Mouse (Mus musculus): ENCODE results near the gene Chchd5. TPM values are rescaled to one million over a fixed set of nuclear protein-coding genes. Genes with fewer than 3 reads are reported as not detected.

Gene Chchd5
- polyA plus RNA-seq, 1 experiment from 2014 or later: 30.9 TPM

DNA sequence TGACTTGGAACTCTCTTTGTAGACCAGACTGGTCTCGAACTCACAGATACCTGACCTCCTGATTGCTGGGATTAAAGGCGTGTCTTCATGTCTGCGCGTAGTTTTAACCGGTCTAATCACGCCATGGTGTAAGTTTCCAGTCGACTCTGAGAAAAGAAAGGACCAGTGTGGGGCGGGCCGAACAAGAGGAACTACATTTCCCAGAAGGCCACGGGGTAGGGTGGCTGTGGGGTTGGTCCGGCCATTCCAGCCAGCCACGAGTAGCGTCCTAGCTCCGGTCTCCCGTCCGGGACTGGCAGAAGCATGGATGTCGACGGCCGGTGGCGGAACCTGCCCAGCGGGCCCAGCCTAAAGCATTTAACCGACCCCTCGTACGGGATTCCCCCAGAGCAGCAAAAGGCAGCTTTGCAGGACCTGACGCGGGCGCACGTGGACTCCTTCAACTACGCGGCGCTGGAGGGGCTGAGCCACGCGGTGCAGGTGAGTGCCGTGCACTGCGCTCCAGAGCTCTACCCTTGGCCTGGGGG is 28.7 kb upstream of the Chchd5 start, which contains the start of gene Polr1b:
Gene Polr1b (plus strand): TSS at position 212 of the 527 bp plus-strand sequence.
- WGBS: under 1% methylated on average over 35 of the region's 35 CpGs
- ATAC-seq (ENCODE audit: insufficient number of reproducible peaks, low FRiP score, low TSS enrichment, low read depth): peak; percentile 97
- Histone ChIP-seq H3K27me3 (ENCODE audit: control insufficient read depth, insufficient read depth, low read length) (no peaks in the 10 kb centered on the region), H3K4me3 (ENCODE audit: low read depth, low read length) (peak within 1 kb of the TSS; percentile 75), H3K9me3 (ENCODE audit: control insufficient read depth, low read length) (no peaks in the 10 kb centered on the region), H3K9ac (ENCODE audit: low read length) (peak within 1 kb of the TSS; percentile 72), H3K27ac (replicated peaks; ENCODE audit: low read depth, low read length) (no peak within 1 kb of the TSS), H3K4me2 (ENCODE audit: low read depth, severe bottlenecking) (peak within 1 kb of the TSS; percentile 73), H3K36me3 (ENCODE audit: control insufficient read depth, insufficient read depth, low read length) (peaks cover 5% of the 10 kb centered on the region), H3K4me1 (ENCODE audit: control insufficient read depth, insufficient read depth, low read length) (no peaks in the 10 kb centered on the region)
- DNase-seq (ENCODE audit: low spot score): peak; percentile 94

DNA sequence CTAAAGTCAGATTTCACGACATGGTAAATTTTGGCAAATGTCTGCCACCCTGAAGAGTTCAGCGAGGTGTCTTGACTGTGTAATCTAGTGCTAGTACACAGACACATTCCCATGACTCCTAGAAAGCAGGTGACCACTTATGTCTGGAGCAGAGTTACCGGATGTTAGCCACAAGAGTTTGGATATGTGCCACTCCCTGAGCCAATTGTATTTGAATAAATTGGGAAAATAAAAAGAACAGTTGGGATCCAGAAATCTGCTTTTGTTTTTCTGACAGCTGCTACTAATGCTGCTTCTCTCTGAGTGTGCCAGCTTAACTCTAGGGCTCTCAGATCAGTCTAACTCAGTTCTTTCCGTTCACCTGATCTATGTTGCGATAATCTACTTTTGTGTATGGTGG is 16.6 kb upstream of the Chchd5 start:
- WGBS: 94% methylated on average over 5 of the region's 5 CpGs
- ATAC-seq (ENCODE audit: insufficient number of reproducible peaks, low FRiP score, low TSS enrichment, low read depth): no peak
- Histone ChIP-seq H3K9ac (ENCODE audit: low read length) (no peak overlapping the region), H3K27ac (replicated peaks; ENCODE audit: low read depth, low read length) (no peak overlapping the region), H3K4me1 (ENCODE audit: control insufficient read depth, insufficient read depth, low read length) (no peaks in the 10 kb centered on the region), H3K4me2 (ENCODE audit: low read depth, severe bottlenecking) (no peak overlapping the region), H3K4me3 (ENCODE audit: low read depth, low read length) (no peak overlapping the region), H3K36me3 (ENCODE audit: control insufficient read depth, insufficient read depth, low read length) (peaks cover 30% of the 10 kb centered on the region), H3K9me3 (ENCODE audit: control insufficient read depth, low read length) (no peaks in the 10 kb centered on the region), H3K27me3 (ENCODE audit: control insufficient read depth, insufficient read depth, low read length) (no peaks in the 10 kb centered on the region)
- no peak for DNase-seq (ENCODE audit: low spot score)

DNA sequence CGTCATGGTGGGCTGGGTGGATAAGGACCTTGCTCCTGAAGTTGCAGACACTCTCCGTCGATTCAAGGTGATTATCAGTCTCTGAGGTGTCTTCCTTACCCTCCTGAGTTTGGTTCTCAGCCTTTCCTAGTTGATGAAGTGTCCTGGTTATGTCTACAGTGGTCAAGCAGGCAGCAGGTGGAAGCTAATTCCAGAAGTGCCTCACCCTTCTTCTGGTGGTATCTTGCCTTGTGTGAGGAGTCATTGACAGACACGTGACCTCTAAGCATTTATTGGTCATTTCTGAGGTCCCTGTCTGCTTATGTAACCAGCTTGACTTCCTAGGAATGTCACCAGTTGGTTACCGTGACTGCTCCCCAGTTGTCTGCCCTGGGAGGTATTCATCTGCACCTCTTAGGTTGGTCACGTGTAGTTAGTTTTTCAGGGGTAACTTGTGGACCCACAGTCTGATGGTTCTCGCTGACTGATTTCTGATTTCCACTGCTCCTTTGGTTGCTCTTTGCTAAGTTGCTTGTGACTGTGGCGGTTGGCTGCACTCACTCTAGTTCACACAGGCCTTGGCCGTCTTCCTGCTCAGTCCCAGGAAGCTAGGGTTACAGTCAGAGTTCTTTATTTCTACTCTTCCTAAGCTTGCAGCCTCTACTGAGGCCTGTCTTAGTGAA is 13.7 kb upstream of the Chchd5 start:
- 90% methylated on average over 9 of the region's 9 CpGs for WGBS
- Histone ChIP-seq H3K27ac (replicated peaks; ENCODE audit: low read depth, low read length) (no peak overlapping the region), H3K36me3 (ENCODE audit: control insufficient read depth, insufficient read depth, low read length) (peaks cover 37% of the 10 kb centered on the region), H3K9me3 (ENCODE audit: control insufficient read depth, low read length) (no peaks in the 10 kb centered on the region), H3K4me2 (ENCODE audit: low read depth, severe bottlenecking) (no peak overlapping the region), H3K9ac (ENCODE audit: low read length) (no peak overlapping the region), H3K4me1 (ENCODE audit: control insufficient read depth, insufficient read depth, low read length) (no peaks in the 10 kb centered on the region), H3K4me3 (ENCODE audit: low read depth, low read length) (no peak overlapping the region), H3K27me3 (ENCODE audit: control insufficient read depth, insufficient read depth, low read length) (no peaks in the 10 kb centered on the region)
- no peak for DNase-seq (ENCODE audit: low spot score)
- no peak for ATAC-seq (ENCODE audit: insufficient number of reproducible peaks, low FRiP score, low TSS enrichment, low read depth)

GRCm38 (mm10) chr2:129116368-129116739 is 13.1 kb upstream of the Chchd5 start:
- ATAC-seq (ENCODE audit: insufficient number of reproducible peaks, low FRiP score, low TSS enrichment, low read depth): no peak
- Histone ChIP-seq H3K27ac (replicated peaks; ENCODE audit: low read depth, low read length) (no peak overlapping the region), H3K4me3 (ENCODE audit: low read depth, low read length) (no peak overlapping the region), H3K4me2 (ENCODE audit: low read depth, severe bottlenecking) (no peak overlapping the region), H3K36me3 (ENCODE audit: control insufficient read depth, insufficient read depth, low read length) (peaks cover 37% of the 10 kb centered on the region), H3K9ac (ENCODE audit: low read length) (no peak overlapping the region), H3K4me1 (ENCODE audit: control insufficient read depth, insufficient read depth, low read length) (no peaks in the 10 kb centered on the region), H3K27me3 (ENCODE audit: control insufficient read depth, insufficient read depth, low read length) (no peaks in the 10 kb centered on the region), H3K9me3 (ENCODE audit: control insufficient read depth, low read length) (no peaks in the 10 kb centered on the region)
- no peak for DNase-seq (ENCODE audit: low spot score)
- 97% methylated on average over 1 of the region's 1 CpGs for WGBS

DNA sequence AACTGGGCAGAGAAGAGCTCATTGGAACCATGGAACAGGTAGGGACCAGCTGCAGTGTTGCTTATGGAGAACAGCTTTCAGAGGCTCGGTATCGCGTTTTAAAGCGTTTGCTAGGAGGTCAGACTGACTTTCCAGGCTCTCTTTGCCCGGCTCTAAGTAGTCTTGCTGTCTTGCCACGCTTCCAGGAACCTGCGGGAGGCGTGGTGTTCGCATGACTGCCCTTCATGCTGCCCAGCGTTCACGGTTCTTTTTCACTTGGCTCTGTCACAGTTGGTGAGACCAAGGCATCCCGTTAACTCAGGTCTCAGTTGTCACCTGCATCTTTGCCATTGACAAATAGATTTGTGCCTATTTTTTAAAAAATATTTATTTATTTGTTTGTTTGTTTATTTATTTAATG is 11.4 kb upstream of the Chchd5 start:
- H3K4me3 ChIP-seq (ENCODE audit: low read depth, low read length): no peak overlapping the region
- H3K27me3 ChIP-seq (ENCODE audit: control insufficient read depth, insufficient read depth, low read length): no peaks in the 10 kb centered on the region
- H3K27ac ChIP-seq (replicated peaks; ENCODE audit: low read depth, low read length): no peak overlapping the region
- no peak for ATAC-seq (ENCODE audit: insufficient number of reproducible peaks, low FRiP score, low TSS enrichment, low read depth)
- H3K4me1 ChIP-seq (ENCODE audit: control insufficient read depth, insufficient read depth, low read length): no peaks in the 10 kb centered on the region
- 93% methylated on average over 12 of the region's 12 CpGs for WGBS
- no peak for DNase-seq (ENCODE audit: low spot score)
- H3K36me3 ChIP-seq (ENCODE audit: control insufficient read depth, insufficient read depth, low read length): peaks cover 39% of the 10 kb centered on the region
- no peak overlapping the region for H3K9ac ChIP-seq (ENCODE audit: low read length)
- H3K9me3 ChIP-seq (ENCODE audit: control insufficient read depth, low read length): no peaks in the 10 kb centered on the region
- no peak overlapping the region for H3K4me2 ChIP-seq (ENCODE audit: low read depth, severe bottlenecking)

- H3K4me3 ChIP-seq (ENCODE audit: low read depth, low read length): no peak overlapping the region
- H3K4me1 ChIP-seq (ENCODE audit: control insufficient read depth, insufficient read depth, low read length): no peaks in the 10 kb centered on the region
- H3K36me3 ChIP-seq (ENCODE audit: control insufficient read depth, insufficient read depth, low read length): peaks cover 35% of the 10 kb centered on the region; the same call in 1 of the 2 replicates
- no peak for DNase-seq (ENCODE audit: low spot score)
- H3K9me3 ChIP-seq (ENCODE audit: control insufficient read depth, low read length): no peaks in the 10 kb centered on the region
- no peak overlapping the region for H3K9ac ChIP-seq (ENCODE audit: low read length)
- no peak for ATAC-seq (ENCODE audit: insufficient number of reproducible peaks, low FRiP score, low TSS enrichment, low read depth)
- no peak overlapping the region for H3K27ac ChIP-seq (replicated peaks; ENCODE audit: low read depth, low read length)
- H3K4me2 ChIP-seq (ENCODE audit: low read depth, severe bottlenecking): no peak overlapping the region
- no peaks in the 10 kb centered on the region for H3K27me3 ChIP-seq (ENCODE audit: control insufficient read depth, insufficient read depth, low read length)
- 94% methylated on average over 8 of the region's 8 CpGs for WGBS
These were observed 7.5 kb upstream of the Chchd5 start for GRCm38 (mm10) chr2:129121986-129122385.

GRCm38 (mm10) chr2:129129987-129130545 is 566 bp downstream of the Chchd5 start:
- Histone ChIP-seq H3K36me3 (ENCODE audit: control insufficient read depth, insufficient read depth, low read length) (peaks cover 24% of the 10 kb centered on the region), H3K27me3 (ENCODE audit: control insufficient read depth, insufficient read depth, low read length) (no peaks in the 10 kb centered on the region), H3K9me3 (ENCODE audit: control insufficient read depth, low read length) (no peaks in the 10 kb centered on the region), H3K4me2 (ENCODE audit: low read depth, severe bottlenecking) (peak overlapping the region; percentile 83), H3K27ac (replicated peaks; ENCODE audit: low read depth, low read length) (peak overlapping the region; percentile 84), H3K4me3 (ENCODE audit: low read depth, low read length) (peak overlapping the region; percentile 60), H3K4me1 (ENCODE audit: control insufficient read depth, insufficient read depth, low read length) (no peaks in the 10 kb centered on the region), H3K9ac (ENCODE audit: low read length) (peak overlapping the region; percentile 61)
- ATAC-seq (ENCODE audit: insufficient number of reproducible peaks, low FRiP score, low TSS enrichment, low read depth) (no peak; the same call in 1 of the 2 replicates), DNase-seq (ENCODE audit: low spot score) (no peak)
- WGBS: 42% methylated on average over 18 of the region's 18 CpGs

DNA sequence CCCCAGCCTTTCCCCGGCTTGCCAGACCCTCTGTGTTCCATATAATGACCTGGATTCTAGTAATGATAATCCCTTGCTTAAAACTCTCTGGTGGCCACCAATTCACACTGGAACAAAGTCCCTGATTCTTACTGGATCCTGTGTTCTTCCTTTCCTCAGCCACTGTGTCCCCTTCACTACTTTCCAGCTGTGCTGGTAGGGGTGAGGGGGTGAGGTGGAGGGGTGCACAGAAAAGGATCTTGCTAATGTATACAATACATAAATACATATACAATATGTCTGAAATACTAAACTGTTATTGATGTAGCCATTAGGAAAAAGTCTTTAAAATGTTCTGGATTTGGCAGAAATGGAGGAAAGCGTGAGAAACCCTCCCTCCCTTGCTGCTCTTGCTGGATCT is 1.3 kb downstream of the Chchd5 start:
- no peaks in the 10 kb centered on the region for H3K9me3 ChIP-seq (ENCODE audit: control insufficient read depth, low read length)
- ATAC-seq (ENCODE audit: insufficient number of reproducible peaks, low FRiP score, low TSS enrichment, low read depth) (no peak), DNase-seq (ENCODE audit: low spot score) (no peak)
- no peak overlapping the region for H3K9ac ChIP-seq (ENCODE audit: low read length)
- H3K4me2 ChIP-seq (ENCODE audit: low read depth, severe bottlenecking): no peak overlapping the region; the same call in 1 of the 2 replicates
- H3K4me3 ChIP-seq (ENCODE audit: low read depth, low read length): no peak overlapping the region
- no peaks in the 10 kb centered on the region for H3K4me1 ChIP-seq (ENCODE audit: control insufficient read depth, insufficient read depth, low read length)
- H3K27ac ChIP-seq (replicated peaks; ENCODE audit: low read depth, low read length): no peak overlapping the region
- H3K27me3 ChIP-seq (ENCODE audit: control insufficient read depth, insufficient read depth, low read length): no peaks in the 10 kb centered on the region
- H3K36me3 ChIP-seq (ENCODE audit: control insufficient read depth, insufficient read depth, low read length): peaks cover 23% of the 10 kb centered on the region
- 93% methylated on average over 2 of the region's 2 CpGs for WGBS
